Mouse (Mus musculus) c-Kit-negative CD71-positive TER-119-positive erythroid progenitor cells, embryonic 14.5 days (primary cell): ENCODE measurements around the gene Stk39.

ENCODE experiments used
- DNase-seq: peaks from one replicate; pipeline ENCODE4 v3.0.0-alpha.2; 2013; ENCODE audit warnings: low read depth, low spot score

Gene Stk39

DNA sequence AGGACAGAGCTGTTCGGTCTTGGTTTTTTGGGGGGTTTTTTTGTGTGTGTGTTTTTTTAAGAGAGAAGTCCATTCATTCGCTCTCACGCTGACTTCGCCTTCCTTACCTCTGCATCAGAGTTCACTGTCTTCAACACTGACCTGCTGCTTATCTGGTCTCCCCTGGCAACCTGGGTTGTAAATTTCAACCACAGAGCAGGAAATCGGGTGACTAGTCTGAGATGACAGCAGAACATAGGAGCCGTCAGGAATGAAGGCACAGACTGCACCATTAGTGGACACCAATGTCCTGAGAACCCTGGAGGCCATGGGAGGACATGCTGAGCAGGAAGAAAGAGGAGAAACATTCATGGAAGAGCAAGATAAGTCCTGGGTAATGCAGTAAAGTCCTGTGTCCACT lies 51.1 kb downstream of the Stk39 start:
- DNase-seq, result no peak

DNA sequence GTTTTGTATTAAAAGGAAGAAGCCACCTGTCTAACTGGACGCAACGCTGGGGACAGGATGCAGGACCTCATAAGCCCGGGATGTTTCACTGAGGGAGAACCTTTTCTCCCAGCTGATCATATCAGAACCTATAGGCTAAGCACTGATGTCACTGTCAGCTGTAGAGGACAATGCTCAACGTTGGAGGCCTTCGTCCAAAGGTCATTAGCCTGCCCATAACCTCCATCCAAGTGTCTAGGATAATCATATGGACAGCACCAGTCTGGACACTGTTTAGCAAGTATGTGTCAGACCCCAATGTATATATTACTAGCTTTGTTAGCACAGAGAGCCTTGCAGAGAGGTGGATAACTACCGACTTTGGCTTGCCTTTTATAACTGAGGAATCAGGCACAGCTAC lies 51.8 kb downstream of the Stk39 start:
- DNase-seq, result no peak

DNA sequence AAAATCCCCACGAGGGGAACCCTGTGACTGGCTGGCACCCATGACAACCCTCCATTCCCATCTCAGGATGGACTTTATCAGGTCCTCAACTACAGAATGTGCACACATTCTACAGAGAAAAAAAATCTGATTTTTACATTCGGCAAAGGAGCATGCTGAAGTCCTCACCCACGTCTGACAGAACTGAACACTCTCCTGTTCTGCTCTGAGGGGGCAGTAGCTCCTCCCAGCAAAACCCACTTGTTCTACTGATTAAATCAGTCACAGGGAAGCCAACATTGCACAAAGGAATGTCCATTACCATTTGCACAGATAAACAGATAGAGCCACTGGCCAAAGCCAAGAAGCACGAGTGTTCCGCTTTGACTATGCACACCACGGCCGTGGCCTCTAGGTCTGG lies 52.3 kb downstream of the Stk39 start:
- no peak for DNase-seq

DNA sequence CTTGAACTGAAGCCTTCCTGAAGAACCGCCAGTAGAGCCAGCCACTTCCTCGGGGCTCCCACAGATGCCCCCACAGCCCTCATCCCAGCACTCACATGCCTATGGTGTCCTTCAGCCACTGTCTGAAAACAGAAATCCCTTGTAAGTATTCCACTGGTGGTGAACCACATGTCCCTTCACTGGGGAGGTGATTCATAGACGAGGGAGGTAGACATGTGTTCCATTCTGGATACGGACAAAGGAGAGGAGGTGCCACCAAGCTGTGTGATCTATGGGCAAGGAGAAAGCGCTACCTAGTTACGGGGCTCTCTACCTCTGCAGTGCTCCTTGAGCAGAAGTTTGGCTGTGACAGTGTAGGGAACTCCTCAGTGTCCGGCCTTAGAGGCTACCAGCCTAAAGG lies 52.9 kb downstream of the Stk39 start:
- no peak for DNase-seq

DNA sequence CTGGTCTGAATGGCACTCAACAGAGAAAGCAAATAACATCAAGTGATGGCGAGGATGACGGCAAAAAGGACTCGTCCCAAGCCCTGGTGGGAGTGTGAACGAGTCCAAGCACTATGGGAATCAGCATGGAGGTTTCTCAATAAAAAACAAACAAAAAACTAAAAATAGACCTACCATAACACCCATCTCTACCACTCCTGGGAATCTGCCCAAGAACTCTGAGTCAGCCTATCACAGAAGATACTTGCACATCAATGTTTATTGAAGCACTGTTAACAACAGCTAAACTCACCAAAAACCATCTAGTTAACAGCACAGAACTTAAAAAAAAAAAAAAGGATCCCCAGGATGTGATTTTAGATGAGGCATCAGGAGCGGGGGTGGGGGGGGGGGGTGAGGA lies 55.0 kb downstream of the Stk39 start:
- no peak for DNase-seq

DNA sequence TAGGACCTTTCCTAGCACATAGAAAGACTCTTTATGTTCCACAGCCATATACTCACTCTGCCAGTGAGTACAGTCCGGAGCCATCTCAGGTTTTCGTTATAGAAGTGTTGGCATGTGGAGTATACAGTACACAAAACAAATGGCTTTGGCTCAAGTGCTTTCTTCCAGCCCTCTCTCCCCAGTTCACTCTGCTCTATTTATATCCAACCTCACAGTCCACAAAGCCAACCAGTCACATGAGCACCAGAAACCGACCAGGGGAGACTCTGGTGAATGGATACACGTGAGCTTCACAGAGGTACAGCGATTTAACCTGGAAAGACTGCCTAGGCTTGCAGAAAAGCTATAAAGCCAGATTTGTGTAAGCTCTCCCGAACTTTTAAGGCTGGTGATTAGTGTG lies 56.4 kb downstream of the Stk39 start:
- no peak for DNase-seq

DNA sequence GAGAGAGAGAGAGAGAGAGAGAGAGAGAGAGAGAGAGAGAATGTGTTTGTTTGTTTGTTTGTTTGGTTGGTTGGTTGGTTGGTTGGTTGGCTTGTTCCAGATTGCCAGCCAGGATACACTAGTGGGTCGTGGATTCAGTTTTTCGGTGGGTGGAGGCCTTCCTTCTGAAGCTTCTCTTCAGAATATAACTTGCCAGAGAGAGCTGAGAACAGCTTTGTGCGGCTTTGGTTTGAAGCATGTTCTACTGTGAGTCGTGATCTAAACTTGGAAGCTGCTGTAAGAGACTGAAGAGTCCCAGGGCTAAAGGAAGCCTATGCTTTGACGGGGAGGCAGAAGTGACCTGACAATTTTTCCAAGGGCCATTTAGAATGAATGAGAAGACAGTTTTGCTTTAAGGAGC lies 59.9 kb downstream of the Stk39 start:
- DNase-seq, result no peak

DNA sequence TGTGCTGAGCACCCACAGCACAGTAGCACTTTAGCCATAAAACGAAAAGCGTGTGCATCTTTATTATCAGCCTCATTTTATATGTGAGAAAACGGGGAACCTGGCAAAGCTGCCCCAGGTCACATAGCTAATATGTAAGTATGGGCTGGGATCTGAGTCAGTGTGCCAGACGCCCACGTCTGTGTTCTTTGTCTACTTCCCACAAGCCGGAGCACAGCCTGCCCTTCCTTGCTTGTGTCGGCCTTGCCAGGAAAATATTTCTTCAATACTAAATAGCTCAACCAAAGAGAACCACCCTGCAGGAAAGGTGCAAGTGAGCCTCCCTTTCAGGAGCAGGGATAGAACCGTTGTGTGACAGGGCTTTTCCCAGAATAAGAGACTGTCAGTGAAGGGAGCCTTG lies 60.9 kb downstream of the Stk39 start:
- no peak for DNase-seq

DNA sequence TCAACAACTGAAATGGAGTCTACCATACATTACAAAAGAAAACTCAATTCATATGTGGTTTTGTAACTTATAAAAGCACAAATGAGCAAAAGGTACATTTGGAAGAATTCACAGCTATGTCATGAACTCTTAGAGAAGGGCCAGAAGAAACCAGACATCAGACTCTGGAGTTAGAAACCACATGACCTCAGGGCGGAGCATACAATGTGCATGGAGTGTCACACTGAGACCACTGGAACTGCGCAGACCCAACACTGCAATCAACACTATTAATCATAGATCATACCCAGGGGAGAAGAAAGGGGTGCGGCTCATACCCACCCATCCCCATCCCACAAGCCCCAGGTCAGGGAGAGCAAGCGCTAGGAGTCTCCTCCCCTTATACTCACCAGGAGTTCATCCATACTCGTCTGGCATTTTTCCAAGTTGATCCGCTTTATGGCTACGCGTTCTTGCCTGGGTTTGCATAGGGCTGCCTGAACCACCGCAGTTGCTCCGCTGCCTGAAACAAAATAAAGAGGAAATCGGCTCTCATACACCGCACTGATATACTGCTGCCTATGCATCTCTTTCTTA lies 62.3 kb downstream of the Stk39 start:
- DNase-seq, result no peak

DNA sequence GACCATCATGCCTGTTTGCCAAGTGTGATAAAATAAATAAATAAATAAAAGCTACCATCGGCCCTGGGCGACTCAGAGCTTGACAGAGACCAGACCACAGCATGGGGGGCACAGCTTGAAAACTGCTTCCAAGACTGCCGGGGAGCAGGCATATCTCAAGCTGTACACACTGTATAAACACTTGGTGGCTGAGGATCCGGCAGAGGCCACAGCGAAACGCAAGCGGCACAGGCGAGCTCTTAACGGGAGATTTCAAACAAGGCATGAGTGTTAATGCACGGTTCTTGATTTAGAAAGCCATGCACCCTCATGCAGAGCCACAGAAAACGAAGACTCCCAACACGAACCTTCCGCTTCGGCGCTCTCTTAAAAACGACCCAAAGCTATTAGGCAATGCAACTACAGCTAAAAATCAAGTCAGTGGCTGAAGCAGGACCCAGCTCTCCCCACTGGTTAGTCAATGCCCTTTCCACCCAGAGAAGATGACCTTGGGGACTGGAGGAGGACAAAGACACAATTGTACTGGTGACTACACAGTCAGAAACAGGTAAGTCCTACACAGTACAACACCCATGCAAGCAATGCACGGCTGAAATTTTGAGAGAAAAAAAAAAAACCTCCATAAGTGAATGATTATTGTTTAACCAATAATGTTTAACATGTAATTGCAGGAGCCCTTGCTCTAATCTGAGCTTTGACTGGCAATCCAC lies 63.6 kb downstream of the Stk39 start:
- DNase-seq, result no peak

DNA sequence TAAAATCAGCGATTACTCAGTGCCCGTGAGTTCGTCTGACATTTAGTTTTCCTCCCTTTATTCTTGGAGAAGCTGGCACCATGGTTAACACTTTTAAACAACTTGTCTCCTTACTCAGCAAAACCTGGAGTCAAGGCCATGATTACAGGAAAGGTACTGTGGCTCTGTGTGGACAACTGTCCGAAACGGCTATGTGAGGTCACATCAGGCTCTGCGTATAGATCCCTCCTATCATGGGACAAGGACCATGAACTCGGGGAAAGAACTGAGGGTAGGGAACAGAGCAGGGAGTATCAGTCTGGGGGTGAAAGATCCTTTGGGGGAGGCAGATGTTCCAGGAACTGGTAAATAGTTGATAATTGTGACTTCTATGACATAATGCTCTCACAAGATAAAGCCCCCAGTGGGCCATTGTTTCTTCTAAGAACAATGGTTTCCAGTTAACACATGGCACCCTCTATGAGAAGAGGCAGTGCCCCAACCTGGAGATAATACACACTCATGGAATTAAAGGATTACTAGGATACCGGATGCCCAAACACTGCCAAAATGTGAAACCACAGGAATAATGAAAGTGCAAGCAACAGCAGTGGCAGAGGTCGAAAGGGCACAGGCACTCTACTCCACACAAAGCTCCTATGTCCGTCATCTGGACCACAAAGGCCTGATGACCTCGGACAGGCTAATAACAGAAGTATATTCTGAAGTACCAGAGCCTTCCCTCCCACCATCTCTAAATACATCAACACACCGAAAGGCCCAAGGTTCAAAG lies 64.7 kb downstream of the Stk39 start:
- DNase-seq, result no peak

DNA sequence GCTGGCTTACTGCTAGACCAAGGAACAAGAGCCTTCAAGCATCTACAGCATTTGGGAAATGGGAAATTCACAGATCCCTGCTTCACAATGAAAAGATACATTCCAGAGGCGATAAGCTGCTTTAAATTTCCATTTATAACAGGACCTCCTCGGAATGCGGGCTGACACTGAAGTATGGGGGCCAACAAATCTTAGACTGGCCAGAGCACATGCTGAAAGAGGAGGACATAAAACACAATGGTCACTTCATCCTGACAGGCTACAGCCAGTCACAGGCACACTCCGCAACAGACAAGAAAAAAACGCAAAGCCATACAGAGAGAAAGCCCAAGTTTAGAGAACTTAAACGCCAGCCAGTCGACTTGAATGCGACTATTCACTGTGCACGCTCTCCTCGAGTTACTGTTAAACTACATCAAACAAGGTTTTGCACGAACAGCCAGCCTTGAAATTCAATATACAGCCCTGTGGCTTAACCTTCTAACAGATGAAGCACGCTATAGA lies 65.4 kb downstream of the Stk39 start:
- DNase-seq, result no peak

DNA sequence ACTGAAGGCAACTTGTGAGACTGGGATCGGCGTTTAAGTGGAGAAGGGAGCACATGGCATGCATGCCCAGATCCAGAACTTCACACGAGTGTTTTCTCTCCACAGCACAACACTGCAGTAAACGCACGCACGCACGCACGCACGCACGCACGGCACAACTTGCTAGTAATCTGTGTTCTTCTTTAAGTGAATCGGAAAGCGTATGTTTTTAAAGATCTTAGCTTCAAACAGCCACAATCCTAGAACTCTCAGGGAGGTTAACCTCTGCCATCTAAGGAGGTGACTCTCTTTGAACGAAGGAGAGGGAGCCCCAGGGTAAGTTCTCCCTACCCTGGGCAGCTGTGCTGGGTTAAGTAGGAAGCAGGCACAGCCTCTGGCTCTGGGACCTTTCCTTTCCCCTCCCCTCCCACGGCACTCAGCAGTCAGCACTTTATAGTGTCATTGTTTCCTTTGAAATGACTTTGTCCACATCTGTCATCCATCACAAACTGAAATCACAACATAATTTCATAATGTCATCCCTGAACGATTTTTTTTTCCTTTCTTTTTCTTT lies 66.8 kb downstream of the Stk39 start:
- no peak for DNase-seq

DNA sequence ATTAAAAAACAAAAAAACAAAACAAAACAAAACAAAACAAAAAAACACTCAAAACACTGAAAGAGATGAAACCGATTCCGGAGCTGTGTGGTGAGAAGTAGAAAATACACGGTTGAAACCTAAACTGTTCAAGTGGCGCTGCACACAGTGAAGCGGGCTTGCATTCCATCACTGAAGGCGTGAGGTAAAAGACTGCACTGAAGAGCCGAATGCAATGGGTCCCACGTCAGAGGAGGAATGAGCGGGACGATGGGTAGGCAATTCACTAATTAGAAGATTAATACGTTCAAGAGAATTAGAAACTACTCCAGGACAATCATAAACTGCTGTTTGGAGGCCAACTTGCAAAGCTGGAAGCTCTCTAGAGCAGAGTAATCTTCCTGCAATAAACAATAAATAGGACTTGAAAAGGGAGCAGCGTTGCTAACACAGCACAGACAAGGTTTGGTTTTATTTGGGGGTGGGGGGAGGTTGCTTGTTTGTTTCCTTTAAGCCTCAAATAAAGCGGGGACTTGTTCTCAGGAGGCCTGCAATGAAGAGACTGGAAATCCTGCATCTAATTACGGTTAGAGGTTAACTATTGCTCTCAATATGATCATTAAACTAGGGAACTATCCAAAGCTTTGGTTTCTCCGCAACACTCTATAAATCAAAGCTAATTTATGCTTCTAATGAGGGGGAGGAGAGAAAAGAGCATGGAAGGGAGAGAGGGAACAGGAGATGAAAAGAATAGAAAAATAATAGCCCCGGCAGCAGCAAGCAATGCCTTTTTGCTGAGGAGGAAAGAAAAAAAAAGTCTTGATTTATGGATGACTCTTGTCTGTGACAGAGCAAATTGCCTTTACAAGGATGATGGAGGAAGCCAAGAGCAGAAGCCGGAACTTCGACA lies 67.5 kb downstream of the Stk39 start:
- DNase-seq, result no peak

DNA sequence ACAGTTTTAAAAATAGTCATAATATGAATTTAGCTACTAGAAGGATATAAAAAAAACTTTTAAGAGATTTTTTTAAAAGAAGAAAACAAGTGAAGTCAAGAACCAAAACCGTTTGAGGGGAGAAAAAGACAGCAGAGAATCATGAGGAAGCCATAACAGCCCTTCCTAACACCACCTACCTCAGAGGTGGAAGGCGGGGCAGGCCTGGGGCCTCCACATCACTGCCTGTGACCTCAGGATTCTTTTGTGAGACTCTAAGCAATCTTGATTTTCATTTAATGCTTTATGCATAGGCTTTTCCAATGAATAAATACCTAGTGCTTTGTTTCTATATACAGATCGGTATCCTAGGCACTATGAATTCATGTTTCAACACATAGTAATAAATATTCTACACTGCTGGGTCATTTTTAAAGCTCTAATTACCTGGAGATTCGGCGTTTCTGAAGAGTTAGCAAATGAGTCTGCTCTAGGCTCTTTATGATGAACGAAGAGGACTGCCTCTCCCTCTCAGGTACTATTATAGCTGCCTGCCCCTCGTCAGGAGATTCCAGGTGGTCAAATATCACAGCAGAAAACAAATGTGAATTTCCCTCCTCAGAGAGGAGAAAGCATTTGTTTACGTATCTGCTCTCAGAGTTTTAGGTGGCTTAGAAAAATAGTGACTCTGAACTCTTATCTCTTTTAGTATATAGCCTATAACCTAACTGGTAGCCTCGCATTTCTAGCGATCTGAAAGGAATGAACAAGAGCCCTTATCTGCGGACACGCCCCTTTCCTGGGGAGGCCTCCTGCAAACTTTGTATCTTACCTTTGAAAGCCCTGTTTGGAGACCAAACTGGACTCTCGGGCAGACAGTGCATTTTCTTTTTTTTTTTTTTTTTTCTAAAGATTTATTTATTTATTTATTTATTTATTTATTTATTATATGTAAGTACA lies 78.2 kb downstream of the Stk39 start:
- DNase-seq, result no peak

DNA sequence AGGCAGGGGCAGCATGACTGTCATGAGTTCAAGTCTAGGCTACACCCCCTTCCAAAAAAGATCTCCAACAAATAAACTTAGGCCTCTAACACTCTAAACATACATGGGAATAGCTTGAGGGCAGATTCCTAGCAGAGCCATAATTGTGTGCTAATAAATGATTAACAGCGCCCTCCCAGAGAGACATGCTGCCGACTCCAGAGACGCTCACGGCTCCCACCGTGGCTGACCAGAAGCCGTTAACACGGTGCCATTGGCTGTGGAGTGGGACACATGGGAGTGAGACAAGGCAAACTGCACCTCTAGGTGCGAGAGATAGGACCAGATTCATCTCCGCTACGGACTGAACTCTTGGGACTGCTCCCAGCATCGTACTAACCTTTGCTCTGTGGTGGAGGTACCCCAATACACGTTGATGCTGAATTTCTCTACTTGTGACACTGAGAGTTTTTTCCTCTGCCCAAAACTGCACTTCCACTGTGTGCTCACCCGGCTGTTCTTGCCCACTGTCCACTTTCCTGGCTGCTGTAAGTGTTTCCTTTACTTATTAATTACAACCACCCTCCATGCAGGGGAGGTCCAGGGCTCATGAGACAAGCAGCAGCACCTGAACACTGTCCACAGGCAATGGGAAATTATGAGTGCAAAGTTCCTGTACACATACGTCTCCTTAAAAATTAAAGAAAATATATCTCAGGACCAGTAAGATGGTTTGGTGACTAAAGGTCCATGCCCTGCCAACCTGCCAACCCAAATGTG lies 84.1 kb downstream of the Stk39 start:
- DNase-seq, result no peak

DNA sequence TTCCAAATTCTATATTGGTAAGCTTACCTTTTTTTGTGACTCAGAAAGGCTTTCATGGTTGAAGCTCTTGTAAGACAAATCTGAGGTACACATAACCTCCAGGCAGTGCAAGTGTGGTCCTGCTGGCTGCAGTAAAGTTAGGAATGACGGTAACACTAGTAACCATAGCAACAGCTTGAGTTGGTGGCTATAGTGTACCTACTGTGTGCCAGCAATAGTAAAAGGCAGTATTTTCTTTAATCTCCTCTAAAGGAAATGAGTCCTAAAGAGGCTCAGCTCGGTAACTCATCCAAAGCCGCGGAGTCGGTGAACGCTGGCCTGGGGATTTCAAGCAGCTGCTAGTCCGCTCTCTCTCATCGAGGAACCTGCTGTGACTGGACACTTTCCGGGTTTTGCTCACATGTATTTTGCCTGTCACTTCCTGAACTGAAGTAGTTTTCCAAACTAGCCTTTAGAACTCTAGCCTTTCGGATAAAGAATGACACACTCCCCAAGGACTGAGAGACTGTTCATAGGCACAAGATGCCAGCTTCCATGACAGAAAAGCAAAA lies 85.7 kb downstream of the Stk39 start:
- no peak for DNase-seq

DNA sequence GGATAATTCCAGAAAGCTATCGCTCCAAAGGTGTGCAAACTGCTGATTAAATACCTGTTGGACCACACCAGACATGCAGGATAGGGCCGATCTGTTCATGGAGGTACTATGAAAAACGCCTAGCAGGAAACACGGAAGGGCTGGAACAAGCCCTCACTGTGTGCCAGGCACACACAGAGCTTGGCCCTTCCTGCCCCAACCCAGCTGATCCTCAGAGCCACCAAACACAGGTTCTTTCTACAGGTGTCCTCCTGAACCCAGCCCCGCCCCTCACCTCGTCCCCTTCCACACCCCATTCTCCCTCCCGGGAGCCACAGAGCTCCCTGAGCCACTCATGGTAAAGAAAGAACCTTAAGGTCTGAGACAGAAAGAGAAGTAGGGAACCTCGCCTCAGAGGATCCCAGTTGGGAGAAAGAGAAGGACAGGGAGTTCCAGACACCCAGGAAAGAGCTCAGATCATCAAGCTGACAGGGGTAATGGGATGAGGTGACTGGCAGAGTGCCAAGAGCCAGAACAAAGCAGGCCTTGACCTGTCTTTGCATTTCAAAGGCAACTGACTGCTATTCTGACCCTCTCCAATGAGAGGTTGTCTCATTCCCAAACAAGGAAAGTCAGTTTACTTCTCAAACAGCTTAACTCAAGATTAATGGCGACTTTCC lies 86.3 kb downstream of the Stk39 start:
- no peak for DNase-seq

DNA sequence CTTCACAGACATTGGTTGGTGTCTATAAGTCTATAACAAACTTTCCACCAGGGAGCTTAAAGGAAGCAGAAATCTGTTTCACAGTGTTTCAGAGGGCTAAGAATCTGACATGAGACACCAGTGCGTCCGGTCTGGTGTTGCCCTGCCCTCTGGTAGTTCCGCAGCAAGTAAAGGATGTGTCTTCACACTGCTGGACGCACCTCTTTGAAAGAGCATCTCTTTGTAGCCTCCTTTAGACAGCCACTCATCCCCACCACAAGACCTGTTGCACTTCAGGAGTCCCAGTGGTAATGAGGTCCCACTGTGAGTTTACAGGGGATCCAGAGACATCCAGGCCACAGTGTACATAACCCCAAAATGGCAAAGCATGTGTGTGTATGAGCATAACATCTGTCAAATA lies 88.1 kb downstream of the Stk39 start:
- no peak for DNase-seq
